In genomic region chr8:103779658-103780057, GRCm38 (mm10) we compare ENCODE assay signal across 9 mouse cellular contexts.
"Had no signal": no experiment of that assay in that cellular context is flagged by ENCODE, and none has a peak within 500 bp of the region (broad histone marks: within the 10 kb centered on the region; RNA-seq: fewer than 3 reads in every experiment).

No protein-coding gene starts in this region.

- H3K4me1 ChIP-seq: midbrain, embryonic 13.5 days had no signal

- H3K36me3 ChIP-seq: midbrain, embryonic 13.5 days had no signal

- ATAC-seq: midbrain, embryonic 13.5 days had no signal

- H3K4me2 ChIP-seq: midbrain, embryonic 13.5 days had no signal

- DNase-seq: kidney, postnatal 10 days; kidney, postnatal 4 days; lung, adult 18-20 months; right cerebral cortex, postnatal 14 days; thymus, postnatal 14 days had no signal

- H3K9ac ChIP-seq: liver, embryonic 14.5 days; midbrain, embryonic 13.5 days had no signal

- H3K9me3 ChIP-seq: midbrain, embryonic 13.5 days had no signal

- H3K4me3 ChIP-seq: left cerebral cortex, adult 2 months; midbrain, embryonic 13.5 days had no signal

- H3K27ac ChIP-seq: left cerebral cortex, adult 2 months; liver, embryonic 14.5 days; midbrain, embryonic 13.5 days; stomach, postnatal 0 days had no signal

- H3K27me3 ChIP-seq: midbrain, embryonic 13.5 days had no signal
